Mouse (Mus musculus): ENCODE data around the gene Ntn4. TPM values are rescaled to one million over a fixed set of nuclear protein-coding genes. Genes with fewer than 3 reads are reported as not detected.

Gene Ntn4
- total RNA-seq, 1 experiment from 2014 or later: 1.5 TPM

DNA sequence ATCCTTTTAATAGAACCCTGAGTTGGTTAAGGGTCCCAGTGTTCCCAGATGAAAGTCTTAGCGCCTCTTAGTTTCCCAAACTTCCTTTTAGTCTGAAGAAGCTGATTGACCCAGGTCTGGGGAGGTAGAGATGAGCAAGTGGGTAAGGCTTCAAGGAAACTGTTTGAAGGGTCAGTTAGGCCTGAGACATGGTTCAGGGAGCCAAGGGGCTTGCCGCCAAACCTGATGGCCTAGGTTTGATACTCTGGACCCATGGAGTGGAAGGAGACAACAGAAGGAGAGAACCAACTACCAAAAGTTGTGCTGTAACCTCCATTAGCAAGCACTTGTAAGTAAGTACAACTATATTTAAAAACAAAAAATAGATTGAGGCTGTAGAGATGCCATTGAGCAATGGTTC, 6.5 kb upstream of the Ntn4 start:
- ATAC-seq (replicated peaks in 1 of 2; ENCODE audit: insufficient read depth in 1 of 2, low FRiP score in 2 of 2, low TSS enrichment in 1 of 2, low read depth in 1 of 2, poor library complexity in 2 of 2, severe bottlenecking in 2 of 2): no peak

DNA sequence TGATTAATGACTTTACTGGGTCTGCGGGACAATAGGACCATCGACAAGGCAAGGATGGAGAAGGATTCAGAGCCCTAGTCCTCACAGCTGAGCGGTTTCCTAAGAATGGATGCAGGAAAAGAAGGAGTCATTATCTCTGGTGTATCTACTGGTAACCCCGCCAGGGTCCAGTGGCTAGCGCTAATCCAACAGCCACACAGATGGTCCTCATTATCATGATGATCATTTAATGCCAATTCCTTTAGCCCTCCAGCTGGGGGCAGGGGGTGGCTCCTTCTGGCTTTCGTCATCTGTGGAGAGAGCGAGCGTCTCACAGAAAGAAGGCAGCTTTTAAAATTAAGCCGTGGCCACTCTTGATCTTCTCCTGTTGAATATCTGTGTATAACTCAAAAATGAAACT, 4.5 kb upstream of the Ntn4 start:
- ATAC-seq (replicated peaks in 1 of 2; ENCODE audit: insufficient read depth in 1 of 2, low FRiP score in 2 of 2, low TSS enrichment in 1 of 2, low read depth in 1 of 2, poor library complexity in 2 of 2, severe bottlenecking in 2 of 2): no peak

DNA sequence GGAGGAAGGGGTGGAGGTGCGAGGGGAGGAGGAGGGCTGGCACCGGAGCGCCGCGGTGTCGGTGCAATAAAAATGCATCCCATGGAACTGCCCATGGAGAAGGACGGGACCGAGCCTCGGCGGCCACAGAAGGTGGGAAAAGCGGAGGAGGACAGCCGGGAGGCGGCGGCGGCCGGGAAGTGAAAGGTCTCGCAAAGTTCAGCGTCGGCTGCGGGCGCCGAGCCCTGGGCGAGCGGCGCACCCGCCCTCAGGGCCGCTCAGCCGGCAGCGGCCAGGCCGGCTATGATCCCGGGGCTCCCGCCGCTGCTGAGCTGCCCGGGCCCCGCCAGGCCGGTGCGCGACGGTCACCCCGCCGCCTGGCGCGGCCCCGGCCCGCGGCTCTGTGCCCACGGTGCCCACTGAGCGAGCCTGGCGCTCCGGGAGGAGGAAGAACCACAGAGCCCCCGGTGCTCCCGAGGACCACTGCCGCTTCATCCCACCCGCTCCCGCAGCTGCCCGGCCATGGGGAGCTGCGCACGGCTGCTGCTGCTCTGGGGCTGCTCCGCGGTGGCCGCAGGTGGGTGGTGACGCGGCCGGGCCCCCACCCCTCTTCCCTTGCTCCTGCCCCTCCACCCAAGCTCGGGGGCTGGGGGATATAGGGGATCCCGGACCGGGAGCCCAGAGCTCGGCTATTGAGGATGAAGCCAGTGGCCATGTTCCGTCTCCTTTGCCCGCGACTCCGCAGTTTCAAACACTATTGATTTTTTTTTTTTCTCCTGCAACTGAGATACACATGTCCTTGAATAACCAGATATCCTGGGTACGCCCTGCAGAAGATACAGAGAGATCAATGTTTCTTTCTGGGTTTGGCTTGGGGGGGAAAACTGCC, 706 bp downstream of the Ntn4 start:
- ATAC-seq (replicated peaks in 1 of 2; ENCODE audit: insufficient read depth in 1 of 2, low FRiP score in 2 of 2, low TSS enrichment in 1 of 2, low read depth in 1 of 2, poor library complexity in 2 of 2, severe bottlenecking in 2 of 2): no peak

DNA sequence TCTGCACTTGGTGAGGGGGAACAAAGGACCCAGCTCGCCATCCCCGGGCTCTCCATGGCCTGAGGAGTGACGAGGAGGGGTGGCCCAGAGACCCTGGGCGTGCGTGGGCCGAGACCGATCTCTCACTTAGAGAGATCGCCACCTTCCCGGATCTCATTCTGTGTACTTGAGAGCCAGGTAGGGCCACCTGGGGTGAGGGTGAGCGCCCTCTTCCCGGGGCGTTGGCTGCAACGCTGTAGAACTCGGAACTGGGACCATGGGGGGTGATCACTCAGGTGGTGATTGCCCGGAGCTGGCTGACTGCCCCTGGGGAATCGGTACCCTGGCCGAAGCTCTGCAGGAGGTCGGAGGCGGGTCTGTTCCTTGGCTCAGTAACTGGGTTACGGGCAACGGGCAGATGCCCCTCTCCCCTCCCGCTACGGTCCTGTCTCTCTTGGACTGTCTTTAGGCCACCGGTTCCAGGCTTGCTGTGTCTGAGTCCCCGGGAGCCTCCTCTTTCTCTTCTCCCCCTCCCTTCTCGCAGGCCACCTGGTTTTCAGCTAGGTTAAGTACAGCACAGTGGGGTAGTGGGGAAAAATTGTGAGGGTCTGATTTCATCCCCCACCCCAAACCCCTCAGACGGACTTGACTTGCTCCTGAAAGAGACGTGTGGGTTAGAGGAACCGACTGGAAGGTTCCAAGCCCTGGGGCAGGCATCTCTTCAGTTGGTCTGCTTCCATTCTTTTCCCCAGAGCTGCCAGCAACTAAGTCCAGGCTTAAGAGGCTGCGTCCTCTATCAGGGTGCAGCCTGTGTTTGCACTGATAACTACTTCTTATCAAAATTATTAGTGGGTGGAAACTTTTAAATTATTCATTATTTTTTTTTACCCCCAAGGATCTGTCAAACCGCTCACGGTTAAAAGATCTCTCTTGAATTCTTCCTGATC, 1.6 kb downstream of the Ntn4 start:
- ATAC-seq (replicated peaks in 1 of 2; ENCODE audit: insufficient read depth in 1 of 2, low FRiP score in 2 of 2, low TSS enrichment in 1 of 2, low read depth in 1 of 2, poor library complexity in 2 of 2, severe bottlenecking in 2 of 2): peak; percentile 44 to 60

DNA sequence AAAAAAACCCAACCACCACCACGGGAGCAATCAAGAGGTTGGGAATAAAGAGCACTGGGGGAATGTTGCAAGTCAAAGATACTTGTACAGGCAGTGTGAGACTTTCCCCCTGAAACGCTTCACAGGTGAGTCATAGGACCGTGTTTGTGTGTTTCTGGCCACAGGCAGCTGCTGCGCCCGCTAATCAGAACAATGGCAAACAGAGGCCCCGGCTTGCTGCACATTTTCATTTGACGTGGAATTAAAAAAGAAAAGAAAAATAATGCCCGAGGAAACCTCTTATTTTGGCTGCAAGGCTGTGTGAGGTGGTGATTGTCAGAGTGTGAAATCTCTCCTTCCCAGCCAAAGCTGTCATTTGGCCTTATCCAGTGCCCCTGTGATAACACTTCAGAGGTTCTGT, 2.4 kb downstream of the Ntn4 start:
- ATAC-seq (replicated peaks in 1 of 2; ENCODE audit: insufficient read depth in 1 of 2, low FRiP score in 2 of 2, low TSS enrichment in 1 of 2, low read depth in 1 of 2, poor library complexity in 2 of 2, severe bottlenecking in 2 of 2): no peak

DNA sequence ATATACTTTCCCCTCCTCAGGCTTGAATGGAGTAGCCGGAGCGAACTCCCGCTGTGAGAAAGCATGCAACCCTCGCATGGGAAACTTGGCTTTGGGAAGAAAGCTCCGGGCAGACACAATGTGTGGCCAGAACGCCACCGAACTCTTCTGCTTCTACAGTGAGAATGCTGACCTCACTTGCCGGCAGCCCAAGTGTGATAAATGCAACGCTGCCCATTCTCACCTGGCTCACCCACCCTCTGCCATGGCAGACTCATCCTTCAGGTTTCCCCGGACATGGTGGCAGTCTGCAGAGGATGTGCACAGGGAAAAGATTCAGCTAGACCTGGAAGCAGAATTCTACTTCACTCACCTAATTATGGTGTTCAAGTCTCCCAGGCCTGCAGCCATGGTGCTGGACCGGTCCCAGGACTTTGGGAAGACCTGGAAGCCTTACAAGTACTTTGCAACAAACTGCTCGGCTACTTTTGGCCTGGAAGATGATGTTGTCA, 4.0 kb downstream of the Ntn4 start:
- no peak for ATAC-seq (replicated peaks in 1 of 2; ENCODE audit: insufficient read depth in 1 of 2, low FRiP score in 2 of 2, low TSS enrichment in 1 of 2, low read depth in 1 of 2, poor library complexity in 2 of 2, severe bottlenecking in 2 of 2)

DNA sequence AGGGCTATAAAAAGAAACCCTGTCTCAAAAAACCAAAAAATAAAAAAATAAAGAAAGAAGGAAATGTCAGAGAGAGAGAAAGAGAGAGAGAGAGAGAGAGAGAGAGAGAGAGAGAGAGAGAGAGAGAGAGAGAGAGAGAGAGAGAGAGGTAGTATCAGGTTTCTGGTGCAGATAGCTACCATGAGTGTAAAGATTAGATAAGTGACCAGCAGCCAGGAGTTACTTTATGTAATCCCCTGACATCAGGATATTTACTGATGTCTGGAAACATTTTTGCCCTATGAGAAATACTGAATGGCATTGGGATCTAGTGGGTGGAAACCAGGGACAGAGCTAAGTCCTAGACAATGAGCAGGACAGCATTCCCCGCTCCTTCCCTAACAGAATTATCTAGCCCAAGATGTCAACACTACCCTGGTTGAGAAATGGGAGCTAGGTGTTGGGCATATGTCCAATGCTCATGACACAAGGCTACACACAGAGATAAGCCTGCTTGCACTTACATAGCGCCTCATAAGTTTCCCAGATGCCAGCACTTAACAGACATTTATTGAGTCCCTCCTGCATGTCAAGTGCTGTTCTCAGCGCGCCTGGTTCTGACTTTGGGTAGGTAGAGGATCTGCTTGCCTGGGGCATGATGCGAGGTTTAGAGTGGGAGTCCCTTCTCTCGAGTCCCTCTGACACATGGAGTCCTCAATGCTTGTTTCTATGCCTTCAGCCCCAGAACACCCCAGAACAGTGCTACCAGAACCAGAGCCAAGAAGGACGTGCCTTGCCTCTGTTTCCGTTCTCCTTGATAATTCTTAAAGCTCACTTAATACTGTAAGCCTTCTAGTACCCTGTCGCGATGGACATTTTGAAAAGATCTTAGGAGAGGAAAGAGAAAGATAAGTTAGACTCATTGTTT, 7.4 kb downstream of the Ntn4 start:
- ATAC-seq (replicated peaks in 1 of 2; ENCODE audit: insufficient read depth in 1 of 2, low FRiP score in 2 of 2, low TSS enrichment in 1 of 2, low read depth in 1 of 2, poor library complexity in 2 of 2, severe bottlenecking in 2 of 2): no peak

DNA sequence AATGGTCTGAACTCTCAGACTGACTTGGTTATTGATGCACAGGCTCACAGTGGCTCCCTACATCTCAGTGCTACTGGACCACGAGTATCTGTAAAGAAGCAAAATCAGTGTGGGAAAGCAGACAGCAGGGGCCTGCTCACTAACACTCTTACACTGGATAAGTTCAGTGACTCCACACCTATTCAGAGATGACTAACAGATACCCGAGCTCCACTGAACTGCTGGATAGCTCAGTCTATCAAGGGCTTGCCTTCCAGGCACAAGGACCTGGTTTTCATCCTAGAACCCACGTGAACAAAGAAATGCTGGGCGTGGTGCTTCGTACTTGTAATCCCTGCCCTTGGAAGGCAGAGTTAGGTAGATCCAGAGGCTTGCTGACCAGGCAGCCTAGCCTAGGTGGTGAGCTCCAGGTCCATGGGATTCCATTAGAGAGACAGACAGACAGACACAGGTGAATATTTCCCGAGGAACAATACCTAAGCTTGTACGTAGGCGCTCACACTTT, 8.2 kb downstream of the Ntn4 start:
- ATAC-seq (replicated peaks in 1 of 2; ENCODE audit: insufficient read depth in 1 of 2, low FRiP score in 2 of 2, low TSS enrichment in 1 of 2, low read depth in 1 of 2, poor library complexity in 2 of 2, severe bottlenecking in 2 of 2): no peak

DNA sequence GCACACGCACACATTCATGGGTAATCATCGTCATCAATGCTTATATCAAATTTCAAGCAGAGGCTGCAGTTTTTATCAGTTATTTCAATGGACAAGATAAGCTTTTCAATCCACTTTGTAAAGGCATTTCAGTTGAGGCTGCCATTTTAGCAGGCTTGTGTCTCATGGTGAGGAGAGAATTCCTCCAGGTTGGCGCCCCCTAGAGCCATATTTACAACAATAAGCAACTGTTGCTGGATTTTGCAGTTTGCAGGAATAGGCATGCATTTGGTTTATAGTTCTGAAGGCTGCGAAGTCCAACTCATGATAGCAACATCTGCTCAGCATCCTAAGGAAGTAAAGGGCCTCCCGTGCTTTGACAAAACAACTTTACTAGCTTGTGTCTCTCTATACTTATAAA, 8.6 kb downstream of the Ntn4 start:
- ATAC-seq (replicated peaks in 1 of 2; ENCODE audit: insufficient read depth in 1 of 2, low FRiP score in 2 of 2, low TSS enrichment in 1 of 2, low read depth in 1 of 2, poor library complexity in 2 of 2, severe bottlenecking in 2 of 2): no peak

DNA sequence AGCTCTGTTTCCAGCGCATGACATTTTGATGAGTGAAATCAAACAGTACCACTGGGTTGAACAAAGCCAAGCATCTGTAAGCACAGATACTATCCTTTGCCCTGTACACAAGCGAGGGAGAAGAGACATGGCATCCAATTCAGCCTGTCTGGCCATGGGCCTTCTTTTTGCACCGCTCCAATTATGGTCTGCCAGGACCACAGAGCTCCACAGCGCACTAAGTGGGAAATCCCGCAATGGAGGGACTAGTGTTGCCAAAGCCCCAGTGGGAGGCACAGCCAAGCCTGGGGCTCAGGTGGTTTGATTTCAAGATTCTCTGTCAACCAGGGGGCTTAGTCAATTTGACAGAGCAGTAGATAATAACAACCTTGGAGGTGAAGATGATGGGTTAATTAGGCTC, 9.1 kb downstream of the Ntn4 start:
- ATAC-seq (replicated peaks in 1 of 2; ENCODE audit: insufficient read depth in 1 of 2, low FRiP score in 2 of 2, low TSS enrichment in 1 of 2, low read depth in 1 of 2, poor library complexity in 2 of 2, severe bottlenecking in 2 of 2): no peak

DNA sequence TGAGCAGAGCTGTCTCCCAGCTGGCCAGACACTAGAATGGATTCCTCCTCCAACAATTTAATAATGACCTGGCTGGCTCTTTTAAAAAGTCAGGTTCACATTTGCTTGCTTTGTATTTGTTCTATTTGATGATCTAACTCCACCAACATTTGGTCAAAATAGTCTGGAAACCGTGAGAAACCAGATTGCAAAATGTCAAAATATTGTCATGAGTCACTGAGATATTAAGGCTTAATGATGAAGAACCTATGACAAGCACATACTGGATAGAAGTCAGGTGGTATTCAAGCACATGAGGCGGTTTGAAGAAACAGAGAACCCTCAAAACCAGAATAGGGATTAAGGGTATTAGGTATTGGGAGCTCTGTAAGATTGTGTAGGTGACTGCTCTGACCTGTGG, 12.8 kb downstream of the Ntn4 start:
- no peak for ATAC-seq (replicated peaks in 1 of 2; ENCODE audit: insufficient read depth in 1 of 2, low FRiP score in 2 of 2, low TSS enrichment in 1 of 2, low read depth in 1 of 2, poor library complexity in 2 of 2, severe bottlenecking in 2 of 2)

DNA sequence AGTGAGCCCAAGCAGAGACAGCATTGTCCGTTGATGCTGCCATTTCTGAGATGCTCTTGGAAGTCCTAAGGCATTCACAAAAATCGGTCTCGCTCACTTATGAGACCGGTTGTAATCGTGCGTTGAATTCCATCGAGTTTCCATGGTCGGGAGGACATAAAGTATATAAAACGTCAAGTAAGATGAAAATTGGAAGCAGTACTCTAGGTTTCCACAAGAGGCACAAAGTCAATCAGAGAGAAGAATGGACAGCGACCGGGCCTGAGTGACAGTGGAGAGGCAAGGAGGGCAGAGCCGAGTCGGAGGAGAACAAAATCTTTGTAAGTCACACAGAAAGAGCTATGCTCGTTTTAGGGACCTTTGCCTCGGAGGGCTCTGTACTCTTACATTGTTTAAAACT, 14.9 kb downstream of the Ntn4 start:
- no peak for ATAC-seq (replicated peaks in 1 of 2; ENCODE audit: insufficient read depth in 1 of 2, low FRiP score in 2 of 2, low TSS enrichment in 1 of 2, low read depth in 1 of 2, poor library complexity in 2 of 2, severe bottlenecking in 2 of 2)

DNA sequence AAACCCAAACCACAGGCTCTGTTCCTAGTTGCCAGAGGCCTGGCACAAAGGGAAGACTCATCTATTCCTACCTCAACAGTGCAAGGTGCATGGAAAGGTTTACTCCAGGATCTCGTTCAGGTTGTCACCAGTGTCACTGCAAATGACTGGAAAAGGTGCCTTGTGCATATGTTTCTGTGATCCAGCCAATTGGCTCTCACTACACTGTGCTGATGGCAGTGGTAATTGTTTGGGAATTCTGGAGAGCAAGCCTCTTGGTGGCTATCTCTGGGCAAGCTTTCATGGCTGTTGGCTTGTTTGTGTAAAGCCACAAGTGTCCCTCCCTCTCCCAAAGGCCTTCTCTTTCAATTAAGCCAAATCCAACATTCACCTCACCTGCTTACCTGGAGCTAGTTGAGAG, 19.3 kb downstream of the Ntn4 start:
- ATAC-seq (replicated peaks in 1 of 2; ENCODE audit: insufficient read depth in 1 of 2, low FRiP score in 2 of 2, low TSS enrichment in 1 of 2, low read depth in 1 of 2, poor library complexity in 2 of 2, severe bottlenecking in 2 of 2): no peak

DNA sequence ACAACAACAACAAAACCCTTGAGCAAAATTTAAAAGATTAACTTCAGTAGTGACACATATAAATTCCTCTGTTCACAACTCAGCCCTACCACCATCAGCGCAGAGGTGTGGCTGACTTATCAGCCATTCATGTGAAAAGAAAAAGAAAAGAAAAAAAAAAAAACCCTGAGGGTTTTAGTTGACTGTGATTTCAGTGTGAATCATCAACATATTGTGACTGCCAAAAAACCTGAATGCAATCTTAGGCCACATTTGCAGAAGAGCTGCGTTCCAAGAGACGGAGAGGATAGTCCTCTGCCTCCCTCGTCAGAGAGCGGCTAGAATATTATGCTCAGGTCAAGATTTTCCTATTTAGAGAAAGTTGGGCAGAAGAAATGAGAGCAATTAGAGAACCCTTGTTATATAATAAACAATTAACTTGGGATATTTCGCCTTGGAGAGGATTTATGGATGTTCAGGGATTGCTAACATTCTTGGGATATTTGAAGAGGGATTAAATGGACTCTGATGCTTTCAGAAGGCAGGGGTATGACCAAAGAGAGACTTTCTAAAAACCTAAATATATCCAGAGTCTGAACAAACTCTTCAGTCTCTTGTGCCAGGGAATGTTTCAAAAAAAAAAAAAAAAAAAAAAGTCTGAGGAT, 21.0 kb downstream of the Ntn4 start:
- no peak for ATAC-seq (replicated peaks in 1 of 2; ENCODE audit: insufficient read depth in 1 of 2, low FRiP score in 2 of 2, low TSS enrichment in 1 of 2, low read depth in 1 of 2, poor library complexity in 2 of 2, severe bottlenecking in 2 of 2)

DNA sequence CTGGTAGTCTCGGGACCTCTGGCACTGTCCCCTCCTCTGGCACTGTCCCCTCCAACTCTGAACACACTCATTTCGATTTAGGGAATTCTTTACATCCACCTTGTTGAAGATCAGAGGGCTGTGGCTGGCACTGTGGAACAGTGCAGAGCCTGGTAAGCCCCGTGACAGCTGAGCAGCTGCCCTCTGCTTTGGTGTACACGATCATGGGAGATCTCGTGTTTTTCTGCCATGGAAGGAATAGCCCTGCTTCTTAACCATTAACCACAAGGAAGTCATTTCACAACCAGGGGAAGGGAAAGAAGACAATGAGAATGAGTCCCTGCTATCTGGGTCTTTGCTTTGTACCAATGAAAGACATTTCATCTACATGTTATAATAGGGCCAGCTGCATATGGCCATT, 21.5 kb downstream of the Ntn4 start:
- no peak for ATAC-seq (replicated peaks in 1 of 2; ENCODE audit: insufficient read depth in 1 of 2, low FRiP score in 2 of 2, low TSS enrichment in 1 of 2, low read depth in 1 of 2, poor library complexity in 2 of 2, severe bottlenecking in 2 of 2)

DNA sequence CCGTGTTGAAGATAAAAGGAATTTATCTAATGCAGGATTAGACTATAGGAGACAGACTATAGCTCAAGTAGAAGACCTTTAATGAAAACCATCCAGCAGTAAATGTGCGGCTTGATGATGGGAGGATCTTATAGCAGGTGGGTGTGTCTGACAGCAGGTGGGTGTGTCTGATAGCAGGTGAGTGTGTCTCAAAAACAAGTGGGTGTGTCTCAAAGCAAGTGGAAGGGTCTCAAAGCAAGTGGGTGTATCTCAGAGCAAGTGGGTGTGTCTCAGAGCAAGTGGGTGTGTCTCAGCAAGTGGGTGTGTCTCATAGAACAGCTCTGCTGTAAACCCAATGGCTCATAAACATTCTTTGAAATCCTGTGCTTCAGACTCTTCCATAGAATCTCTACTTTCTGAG, 25.7 kb downstream of the Ntn4 start:
- ATAC-seq (replicated peaks in 1 of 2; ENCODE audit: insufficient read depth in 1 of 2, low FRiP score in 2 of 2, low TSS enrichment in 1 of 2, low read depth in 1 of 2, poor library complexity in 2 of 2, severe bottlenecking in 2 of 2): peak in 1 of 2 experiments; percentile 25; a peak in 1 of 4 replicates

DNA sequence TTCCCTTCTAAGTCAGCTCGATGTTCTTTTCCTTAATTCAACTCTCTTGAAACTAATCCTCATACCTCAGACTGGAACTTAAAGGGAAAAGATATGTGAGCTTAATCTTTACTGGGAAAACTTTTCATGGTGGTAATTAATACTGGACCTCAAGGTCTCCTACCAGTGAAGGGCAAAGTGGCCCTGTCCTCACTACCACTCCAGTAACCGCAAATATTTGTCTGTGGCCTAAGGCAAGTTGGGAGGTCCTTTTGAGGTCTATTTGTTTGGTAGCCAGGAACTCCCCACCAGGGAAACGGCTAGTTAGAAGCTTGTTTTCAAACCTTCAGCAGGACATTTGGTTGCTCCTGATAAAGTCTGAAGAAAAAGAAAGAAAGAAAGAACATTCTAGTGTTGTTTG, 26.5 kb downstream of the Ntn4 start:
- ATAC-seq (replicated peaks in 1 of 2; ENCODE audit: insufficient read depth in 1 of 2, low FRiP score in 2 of 2, low TSS enrichment in 1 of 2, low read depth in 1 of 2, poor library complexity in 2 of 2, severe bottlenecking in 2 of 2): no peak

Data from hematopoietic stem cell, adult 5-6 weeks (primary cell).